Mouse (Mus musculus) left cerebral cortex, postnatal 10 days (tissue): ENCODE results near the gene Sdr16c6. TPM values are rescaled to one million over a fixed set of nuclear protein-coding genes. Genes with fewer than 3 reads are reported as not detected.

Experiments used
- DNase-seq, 2 experiments: peaks; one replicate each; pipeline ENCODE4 v3.0.0; 2021 to 2022; ENCODE audit warnings: low spot score in 2 of 2, mixed read lengths in 1 of 2; ENCODE audit errors: extremely low spot score in 1 of 2
- intact Hi-C: fragments of 180-260 bp; cut with DNase I; formaldehyde crosslinking; loops from one replicate; pipeline ENCODE4 v1.15.1; 2025
- total RNA-seq, 2 experiments: library from RNA; stranded (reverse); gene quantifications; 2 replicates each; pipeline ENCODE4 v1.2.3; 2021

The Sdr16c6 gene
- total RNA-seq = not detected

DNA sequence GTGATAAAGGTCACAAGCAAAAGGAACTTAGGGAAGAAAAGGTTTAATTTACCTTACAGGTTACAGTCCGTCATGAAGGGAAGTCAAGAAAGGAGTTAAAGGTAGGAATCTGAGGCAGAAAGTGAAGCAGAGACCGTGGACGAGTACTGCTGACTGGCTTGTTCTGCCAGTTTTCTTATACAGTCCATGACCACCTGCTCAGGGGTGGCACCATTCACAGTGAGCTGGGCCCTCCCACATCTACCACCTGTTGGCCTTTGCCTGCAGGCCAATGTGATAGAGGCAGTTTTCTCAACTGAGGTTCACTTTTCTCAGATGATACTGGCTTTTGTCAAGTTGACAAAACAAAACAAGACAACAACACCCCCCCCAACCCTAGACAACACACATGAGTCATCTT, at the start of gene Sdr16c6:
TSS of gene Sdr16c6 (minus strand) at position 151 of the 400 bp plus-strand sequence.
- DNase-seq = no peak
- intact Hi-C loops = no loop called here

DNA sequence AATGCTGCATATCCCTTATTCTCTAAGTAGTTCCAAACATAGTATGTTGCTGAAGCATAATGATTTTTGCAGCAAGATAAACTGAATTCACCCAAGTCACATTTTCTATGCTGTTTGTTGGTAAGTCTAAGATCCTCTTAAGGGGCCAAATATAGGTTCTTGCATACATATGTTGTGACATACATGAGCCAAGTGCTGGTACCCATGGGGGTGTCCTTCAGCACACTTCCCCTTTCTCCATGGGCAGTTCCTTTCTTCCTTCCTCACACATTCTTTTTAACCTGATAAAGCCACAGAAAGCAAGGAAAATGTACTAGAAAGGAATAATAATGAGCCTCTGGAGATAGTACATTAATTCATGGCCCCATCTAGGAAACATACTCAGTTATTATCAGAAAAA, 2.9 kb upstream of the Sdr16c6 start:
- intact Hi-C loops = no loop called here
- DNase-seq = no peak

DNA sequence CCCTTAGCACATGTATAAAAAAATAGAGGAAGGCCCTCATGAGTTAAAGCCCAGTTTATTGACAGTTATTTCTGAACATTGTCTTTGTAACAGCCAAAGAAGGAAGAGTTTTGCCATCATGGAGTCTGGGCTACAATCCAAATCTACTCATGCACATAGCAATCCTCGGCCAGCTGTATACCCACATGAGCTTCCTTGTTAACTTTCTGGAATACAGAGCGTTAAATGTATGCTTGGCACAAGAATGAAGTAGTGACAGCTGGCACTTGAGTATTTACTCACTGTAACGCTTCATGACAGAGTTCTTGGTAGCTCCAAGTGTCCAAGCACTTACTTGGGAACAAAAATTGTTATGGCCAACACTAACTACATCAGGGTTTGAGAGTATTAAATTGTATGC, 1.8 kb upstream of the Sdr16c6 start:
- DNase-seq = no peak
- intact Hi-C loops = no loop called here

DNA sequence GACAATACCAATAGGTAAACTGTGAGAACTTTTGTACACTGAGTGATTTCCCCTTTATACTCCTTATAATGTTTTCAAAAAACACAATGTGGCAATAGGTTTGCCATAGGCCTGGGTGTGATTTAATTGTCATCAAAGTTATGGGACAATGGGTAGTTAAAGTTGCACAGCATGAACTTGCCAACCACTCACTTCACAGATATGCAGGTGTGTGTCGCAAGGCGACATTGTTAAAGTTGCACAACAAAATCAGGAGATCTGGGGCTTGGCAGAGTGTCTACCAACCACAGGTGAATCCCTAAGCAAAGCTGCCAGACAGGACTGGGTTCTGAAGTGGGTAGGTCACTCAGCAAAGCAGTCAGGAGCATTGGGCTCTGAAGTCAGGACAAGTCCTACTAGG, 1.3 kb downstream of the Sdr16c6 start:
- intact Hi-C loops = no loop called here
- no peak for DNase-seq

Other genes with a start within 250 kb of the Sdr16c6 start
- 100 to 1,000 TPM; 159 to 182 TPM for gene Gm11808, start 103.9 kb downstream of the Sdr16c6 start, total RNA-seq